Mouse (Mus musculus) testis, adult 2 months (tissue): Measurements from ENCODE around the gene Tspan5.

Experiments
- CTCF ChIP-seq: fragments of 200-500 bp; IDR thresholded peaks from 2 replicates; pipeline ENCODE4 v1.5.1; 2012; ENCODE audit warnings: low read depth, mild to moderate bottlenecking, inconsistent platforms, low read length, moderate library complexity; ENCODE audit not compliant: control insufficient read depth, insufficient read depth, insufficient replicate concordance
- POLR2A ChIP-seq: fragments of 200-500 bp; IDR thresholded peaks from 2 replicates; pipeline ENCODE4 v1.6.1; 2012; ENCODE audit warnings: low read depth, mild to moderate bottlenecking, inconsistent platforms, low read length, moderate library complexity; ENCODE audit not compliant: control insufficient read depth

GRCm38 (mm10) chr3:138856946-138857345 is 115.0 kb downstream of the Tspan5 start:
- TF ChIP-seq CTCF, result no peak
- TF ChIP-seq POLR2A, result no peak
